Mouse (Mus musculus) ES-E14 (cell line): Measurements from ENCODE around the gene Hcn1.

Experiments used
- CHD2 ChIP-seq: IDR thresholded peaks from 2 replicates; pipeline ENCODE4 v1.6.1; 2014; ENCODE audit warnings: mild to moderate bottlenecking, low read depth, low read length, inconsistent platforms
- HCFC1 ChIP-seq: IDR thresholded peaks from 2 replicates; pipeline ENCODE4 v1.6.1; 2012; ENCODE audit warnings: low read length, inconsistent platforms, borderline replicate concordance; ENCODE audit not compliant: insufficient read depth
- MAFK ChIP-seq: IDR thresholded peaks from 2 replicates; pipeline ENCODE4 v1.6.1; 2014; ENCODE audit warnings: mild to moderate bottlenecking, low read depth, low read length, inconsistent platforms; ENCODE audit not compliant: insufficient read depth
- ZC3H11A ChIP-seq: IDR thresholded peaks from 2 replicates; pipeline ENCODE4 v1.6.1; 2012; ENCODE audit warnings: low read depth, mild to moderate bottlenecking, inconsistent platforms, low read length, borderline replicate concordance

DNA sequence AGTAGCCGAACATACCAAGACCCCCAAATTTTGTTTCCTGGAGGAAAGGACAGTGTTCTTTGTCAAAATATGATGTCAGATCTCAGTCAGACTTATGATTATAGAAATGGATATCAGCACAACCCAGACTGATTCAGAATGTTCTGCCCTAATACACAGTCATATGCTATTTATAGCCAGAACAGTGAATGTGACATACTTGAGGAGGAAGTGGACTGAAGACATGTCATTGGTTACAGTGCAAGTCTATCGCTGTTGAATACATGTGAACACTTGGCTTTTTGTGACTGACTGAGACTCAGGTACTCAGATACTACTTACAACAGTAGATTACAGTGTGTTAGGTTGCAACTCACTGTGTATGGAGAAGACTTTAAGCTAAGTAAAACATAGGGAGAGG lies 245.2 kb downstream of the Hcn1 start:
- TF ChIP-seq MAFK (no peak), HCFC1 (no peak), CHD2 (no peak), ZC3H11A (no peak)
